Comparison of ENCODE assay signal across 8 mouse cellular contexts in genomic region chr13:67081142-67081713, GRCm38 (mm10). TPM values are rescaled to one million over a fixed set of nuclear protein-coding genes. Genes with fewer than 3 reads are reported as not detected.
DNase-seq lines count a peak whose midpoint lies in the region; ATAC-seq and TF ChIP-seq lines count a peak whose summit lies in the region.

No protein-coding gene starts in this region.

- no peak for TF ChIP-seq CTCF in cerebellum, adult 2 months (IDR thresholded peaks at IDR 0.05; ENCODE audit: borderline replicate concordance, insufficient read depth, low read depth, low read length)

- peak overlapping the region; percentile 26; the same call in 1 of the 2 replicates for H3K27ac ChIP-seq in cerebellum, adult 2 months (ENCODE audit: insufficient read depth, low read length)
- H3K27ac ChIP-seq in lung, embryonic 16.5 days (ENCODE audit: low read length), result peak overlapping the region; percentile 95

- H3K4me1 ChIP-seq in cerebellum, adult 2 months (ENCODE audit: control insufficient read depth, insufficient read depth, low read length), result no peaks in the 10 kb centered on the region
- peaks cover 3% of the 10 kb centered on the region; the same call in 1 of the 2 replicates for H3K4me1 ChIP-seq in lung, embryonic 16.5 days (replicated peaks; ENCODE audit: control insufficient read depth, insufficient read depth, low read length)

- H3K4me3 ChIP-seq in cerebellum, adult 2 months (replicated peaks; ENCODE audit: insufficient read depth, low read depth, low read length), result peak overlapping the region; percentile 96
- peak overlapping the region; percentile 72 for H3K4me3 ChIP-seq in lung, embryonic 16.5 days (ENCODE audit: low read length)

- peak overlapping the region; percentile 78 for H3K4me2 ChIP-seq in lung, embryonic 16.5 days (ENCODE audit: low read depth, low read length)

- peak; percentile 69 for TF ChIP-seq POLR2A in cerebellum, adult 2 months (IDR thresholded peaks at IDR 0.05; ENCODE audit: borderline replicate concordance, insufficient read depth, low read length)

- 1% methylated on average over 24 of the region's 24 CpGs for WGBS in cerebellum, adult 2 months
- under 1% methylated on average over 24 of the region's 24 CpGs for WGBS in lung, embryonic 16.5 days

- ATAC-seq in hematopoietic stem cell, adult 5-6 weeks (replicated peaks in 1 of 2; ENCODE audit: insufficient read depth in 1 of 2, low FRiP score in 2 of 2, low TSS enrichment in 1 of 2, low read depth in 1 of 2, poor library complexity in 2 of 2, severe bottlenecking in 2 of 2), result peak; percentile 93 to 94
- peak; percentile 99 for ATAC-seq in lung, embryonic 16.5 days (ENCODE audit: low read depth)

- peak overlapping the region; percentile 76 for H3K9ac ChIP-seq in lung, embryonic 16.5 days (ENCODE audit: low read length)

- H3K9me3 ChIP-seq in lung, embryonic 16.5 days (ENCODE audit: control insufficient read depth, low read length), result no peaks in the 10 kb centered on the region

- no peaks in the 10 kb centered on the region for H3K27me3 ChIP-seq in cerebellum, adult 2 months (ENCODE audit: control insufficient read depth, insufficient read depth, low read length)
- no peaks in the 10 kb centered on the region for H3K27me3 ChIP-seq in lung, embryonic 16.5 days (ENCODE audit: control insufficient read depth, insufficient read depth, low read depth, low read length)

- peak; percentile 73 for DNase-seq in MEL-GATA-1-ER (ENCODE audit: extremely low read depth, low read depth)
- peak; percentile 77 to 83 for DNase-seq in cerebellum, adult 2 months
- peak; percentile 66 for DNase-seq in forelimb bud, embryonic 11.5 days (ENCODE audit: low read depth, low spot score)
- DNase-seq in layer of hippocampus, adult 9-10 months (ENCODE audit: low spot score), result peak; percentile 61
- peak; percentile 39 for DNase-seq in ovary, postnatal 10 days (ENCODE audit: low spot score)
- DNase-seq in thymus, postnatal 10 days (ENCODE audit: low spot score in 2 of 2), result peak; percentile 45 to 49

- peaks cover 6% of the 10 kb centered on the region; the same call in 1 of the 2 replicates for H3K36me3 ChIP-seq in lung, embryonic 16.5 days (ENCODE audit: control insufficient read depth, insufficient read depth, low read length)

RNA-seq across cellular contexts. Expression of gene Zfp708, which starts 16.5 kb away (rescaled TPM):
- 2.6 and 2.8 TPM in 2 replicates for polyA plus RNA-seq in cerebellum, adult 2 months (2012; rRNA removed)
- total RNA-seq in hematopoietic stem cell, adult 5-6 weeks (2017), result 7.6 and 10.3 TPM in 2 replicates
- 4.7 and 5.5 TPM in 2 replicates for polyA plus RNA-seq in lung, embryonic 16.5 days (2015; fragmentation: Nextera tagmentation; extraction: Ambion mirVana)

RNA-seq across cellular contexts. Expression of gene Zfp712, which starts 20.3 kb away (rescaled TPM):
- polyA plus RNA-seq in cerebellum, adult 2 months (2012; rRNA removed), result 2.9 and 3.6 TPM in 2 replicates
- 5.5 and 8.1 TPM in 2 replicates for total RNA-seq in hematopoietic stem cell, adult 5-6 weeks (2017)
- polyA plus RNA-seq in lung, embryonic 16.5 days (2015; fragmentation: Nextera tagmentation; extraction: Ambion mirVana), result 4.9 and 5.1 TPM in 2 replicates

RNA-seq across cellular contexts. Expression of gene Gm28557, which starts 27.2 kb away (rescaled TPM):
- 1.9 and 2.0 TPM in 2 replicates for polyA plus RNA-seq in cerebellum, adult 2 months (2012; rRNA removed)
- 0.20 and 9.9 TPM in 2 replicates for total RNA-seq in hematopoietic stem cell, adult 5-6 weeks (2017)
- 3.3 and 3.4 TPM in 2 replicates for polyA plus RNA-seq in lung, embryonic 16.5 days (2015; fragmentation: Nextera tagmentation; extraction: Ambion mirVana)

RNA-seq across cellular contexts. Expression of gene Rslcan18, which starts 34.8 kb away (rescaled TPM):
- 0.16 TPM in 2 replicates for polyA plus RNA-seq in cerebellum, adult 2 months (2012; rRNA removed)
- 0.38 and 0.89 TPM in 2 replicates for total RNA-seq in hematopoietic stem cell, adult 5-6 weeks (2017)
- 0.11 and 0.46 TPM in 2 replicates for polyA plus RNA-seq in lung, embryonic 16.5 days (2015; fragmentation: Nextera tagmentation; extraction: Ambion mirVana)

RNA-seq across cellular contexts. Expression of gene Zfp759, which starts 40.2 kb away (rescaled TPM):
- polyA plus RNA-seq in cerebellum, adult 2 months (2012; rRNA removed), result 2.6 and 3.2 TPM in 2 replicates
- total RNA-seq in hematopoietic stem cell, adult 5-6 weeks (2017), result 7.3 and 8.3 TPM in 2 replicates
- polyA plus RNA-seq in lung, embryonic 16.5 days (2015; fragmentation: Nextera tagmentation; extraction: Ambion mirVana), result 2.0 and 2.3 TPM in 2 replicates

Comparison
In these comparisons a context has a peak if more than half of its experiments do, and no peak if none do; other contexts are left out.
1. Peak in every context shown above with its lines: DNase-seq, ATAC-seq, H3K4me3 ChIP-seq and H3K27ac ChIP-seq.